Mouse (Mus musculus) bone marrow, adult 2 months (tissue): ENCODE data around the gene Erbb4.

Experiments used
- CTCF ChIP-seq: fragments of 200-500 bp; IDR thresholded peaks from 2 replicates; pipeline ENCODE4 v1.5.1; 2011; ENCODE audit warnings: low read length, control low read depth; ENCODE audit not compliant: control insufficient read depth, insufficient read depth
- POLR2A ChIP-seq: fragments of 200-500 bp; IDR thresholded peaks from 2 replicates; pipeline ENCODE4 v1.6.1; 2011; ENCODE audit warnings: low read depth, mild to moderate bottlenecking, control low read depth, low read length, borderline replicate concordance; ENCODE audit not compliant: control insufficient read depth

- TF ChIP-seq CTCF (no peak), POLR2A (no peak)
These were observed 31.6 kb upstream of the Erbb4 start for GRCm38 (mm10) chr1:69139519-69139868.
